Comparison of ENCODE assay signal across 9 mouse cellular contexts in the genomic region with DNA sequence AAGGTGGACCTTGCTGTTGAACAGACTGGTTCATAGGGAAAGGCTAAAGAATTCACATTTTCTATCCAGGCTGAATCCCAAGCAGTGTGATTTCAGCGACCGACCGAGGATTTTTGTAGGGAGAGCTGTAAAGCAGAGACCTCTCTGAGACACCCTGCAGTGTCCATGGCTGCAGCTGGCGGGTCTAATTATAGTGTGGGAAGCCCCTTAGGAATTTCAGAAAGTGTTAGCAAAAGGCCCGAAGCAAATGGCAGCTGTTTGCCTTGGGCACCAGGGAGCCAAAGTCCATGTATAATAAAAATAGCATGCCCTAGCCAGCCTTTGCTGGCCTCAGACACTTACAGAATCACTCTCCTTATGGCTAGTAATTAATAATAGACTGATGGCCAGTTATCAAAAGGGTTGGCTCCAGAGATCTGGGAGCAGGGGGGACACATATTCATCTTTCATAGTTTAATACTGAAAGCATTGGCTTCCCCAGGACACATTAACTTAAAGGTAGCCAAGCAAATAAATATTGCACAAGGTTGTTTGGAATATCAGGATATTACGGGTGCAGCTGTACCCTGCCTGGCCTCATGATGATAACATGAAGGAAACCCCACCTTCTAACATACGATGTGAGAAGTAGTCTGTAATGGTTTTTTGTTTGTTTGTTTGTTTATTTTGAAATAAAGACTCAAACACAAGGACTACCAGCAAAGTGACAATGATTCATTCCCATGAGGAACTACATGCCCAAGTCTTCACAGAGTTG.
DNase-seq lines count a peak whose midpoint lies in the region; ATAC-seq and TF ChIP-seq lines count a peak whose summit lies in the region.
"Had no signal": no experiment of that assay in that cellular context is flagged by ENCODE, and none has a peak within 500 bp of the region (broad histone marks: within the 10 kb centered on the region; RNA-seq: fewer than 3 reads in every experiment).

No protein-coding gene starts in this region.

- TF ChIP-seq CTCF in embryonic fibroblast, embryonic 13.5 days (IDR thresholded peaks at IDR 0.05; ENCODE audit: borderline replicate concordance, insufficient read depth, low read length) = no peak

- peak overlapping the region; percentile 40 for H3K4me3 ChIP-seq in heart, embryonic 10.5 days
- no peak overlapping the region for H3K4me3 ChIP-seq in embryonic fibroblast, embryonic 13.5 days (ENCODE audit: insufficient read depth, low read length)
- H3K4me3 ChIP-seq in hindbrain, embryonic 16.5 days (ENCODE audit: low read length) = no peak overlapping the region
- H3K4me3 ChIP-seq in myocyte = no peak overlapping the region

- no peak for TF ChIP-seq POLR2A in embryonic fibroblast, embryonic 13.5 days (IDR thresholded peaks at IDR 0.05; ENCODE audit: low read depth, low read length)
- no peak for TF ChIP-seq POLR2A in myocyte (IDR thresholded peaks at IDR 0.05; ENCODE audit: insufficient read length, low read depth)

- WGBS in heart, embryonic 10.5 days = 18% methylated on average over 7 of the region's 7 CpGs
- 20% methylated on average over 7 of the region's 7 CpGs for WGBS in hindbrain, embryonic 16.5 days

- intact Hi-C loops in heart, postnatal 10 days (cut with DNase I) = no loop called here

- no peak overlapping the region for H3ac ChIP-seq in myocyte (ENCODE audit: control insufficient read depth, insufficient read length)

- H3K9me3 ChIP-seq in heart, embryonic 10.5 days = no peaks in the 10 kb centered on the region
- H3K9me3 ChIP-seq in hindbrain, embryonic 16.5 days (ENCODE audit: control insufficient read depth, low read length) = no peaks in the 10 kb centered on the region

- H3K4me2 ChIP-seq in hindbrain, embryonic 16.5 days (ENCODE audit: low read length) = peak overlapping the region; percentile 46
- peak overlapping the region; percentile 82 for H3K4me2 ChIP-seq in myocyte (ENCODE audit: low read depth)

- H3K79me2 ChIP-seq in myocyte (ENCODE audit: control insufficient read depth, insufficient read depth) = peaks cover 30% of the 10 kb centered on the region

- H3K9ac ChIP-seq in hindbrain, embryonic 16.5 days (ENCODE audit: low read depth, low read length) = peak overlapping the region; percentile 41; the same call in 1 of the 2 replicates

- no peaks in the 10 kb centered on the region for H3K36me3 ChIP-seq in heart, embryonic 10.5 days
- no peaks in the 10 kb centered on the region for H3K36me3 ChIP-seq in hindbrain, embryonic 16.5 days (ENCODE audit: control insufficient read depth, insufficient read depth, low read length)
- no peaks in the 10 kb centered on the region for H3K36me3 ChIP-seq in myocyte (ENCODE audit: control insufficient read depth, insufficient read depth)

- no peak for DNase-seq in heart, embryonic 10.5 days (ENCODE audit: low spot score)
- DNase-seq in heart, postnatal 10 days = no peak
- no peak for DNase-seq in adrenal gland, adult 18-20 months (ENCODE audit: low spot score in 2 of 2)
- no peak for DNase-seq in cerebellum, adult 11-12 months
- no peak for DNase-seq in layer of hippocampus, adult 9-10 months (ENCODE audit: low spot score)

- H3K4me1 ChIP-seq in heart, embryonic 10.5 days = peaks cover 51% of the 10 kb centered on the region
- peaks cover 12% of the 10 kb centered on the region for H3K4me1 ChIP-seq in embryonic fibroblast, embryonic 13.5 days (ENCODE audit: control insufficient read depth, insufficient read depth, low read length)
- peaks cover 22% of the 10 kb centered on the region for H3K4me1 ChIP-seq in hindbrain, embryonic 16.5 days (ENCODE audit: control insufficient read depth, insufficient read depth, low read depth, low read length)

- peak; percentile 44 for ATAC-seq in hindbrain, embryonic 16.5 days
- ATAC-seq: CD4-positive, CD25-positive, alpha-beta regulatory T cell, adult 4 months had no signal

- peak overlapping the region; percentile 86 for H3K27ac ChIP-seq in heart, embryonic 10.5 days
- peak overlapping the region; percentile 96 for H3K27ac ChIP-seq in embryonic fibroblast, embryonic 13.5 days (ENCODE audit: insufficient read depth, low read length)
- H3K27ac ChIP-seq in hindbrain, embryonic 16.5 days (ENCODE audit: low read depth, low read length) = peak overlapping the region; percentile 59

- no peaks in the 10 kb centered on the region for H3K27me3 ChIP-seq in heart, embryonic 10.5 days (ENCODE audit: insufficient read depth, poor library complexity, severe bottlenecking)
- H3K27me3 ChIP-seq in hindbrain, embryonic 16.5 days (replicated peaks; ENCODE audit: control insufficient read depth, insufficient read depth, low read length) = no peaks in the 10 kb centered on the region
- H3K27me3 ChIP-seq in myocyte (ENCODE audit: control insufficient read depth, insufficient read depth, insufficient read length) = no peaks in the 10 kb centered on the region

TF ChIP-seq in myocyte, 11 proteins besides CTCF, POLR2A, EP300 and RAD21:
- TF ChIP-seq TCF12 (IDR thresholded peaks at IDR 0.05; ENCODE audit: insufficient read depth, poor library complexity, severe bottlenecking) (peak; percentile 83), MYOD1 (IDR thresholded peaks at IDR 0.05; ENCODE audit: control insufficient read depth in 1 of 3, insufficient read length in 2 of 3, low read depth in 2 of 3) (peak; percentile 63 to 77 (median 70)), MYOG (IDR thresholded peaks at IDR 0.05; ENCODE audit: control insufficient read depth in 1 of 3, insufficient read depth in 1 of 3, insufficient read length in 2 of 3, low read depth in 2 of 3) (peak in 2 of 3 experiments; percentile 79 to 89), TCF3 (IDR thresholded peaks at IDR 0.05; ENCODE audit: insufficient read length, low read depth) (no peak)
